Mouse (Mus musculus) heart, embryonic 12.5 days (tissue): ENCODE results near the gene Kif13a. TPM values are rescaled to one million over a fixed set of nuclear protein-coding genes. Genes with fewer than 3 reads are reported as not detected.
A peak's percentile ranks its signal among the peaks of the same experiment; 100 is the strongest.

Experiments
- ATAC-seq: fragments of 200-750 bp; cut with Nextera tagmentation; 2 replicates; pipeline ENCODE4 v1.8.0; 2017; ENCODE audit warnings: moderate TSS enrichment, moderate library complexity; ENCODE audit not compliant: insufficient number of reproducible peaks, low FRiP score
- H3K27ac ChIP-seq: fragments of 300-500 bp; sonication (generic); 2 replicates; pipeline ENCODE4 v1.5.1; 2016; ENCODE audit warnings: mild to moderate bottlenecking, moderate library complexity; ENCODE audit not compliant: poor library complexity, severe bottlenecking
- H3K27me3 ChIP-seq: fragments of 300-500 bp; sonication (generic); replicated peaks from 2 replicates; pipeline ENCODE4 v1.6.1; 2016; ENCODE audit warnings: mild to moderate bottlenecking, moderate library complexity
- H3K36me3 ChIP-seq: fragments of 300-500 bp; sonication (generic); 2 replicates; pipeline ENCODE4 v1.6.1; 2016; ENCODE audit warnings: mild to moderate bottlenecking, moderate library complexity
- H3K4me1 ChIP-seq: fragments of 300-500 bp; sonication (generic); replicated peaks from 2 replicates; pipeline ENCODE4 v1.6.1; 2016; ENCODE audit warnings: mild to moderate bottlenecking
- H3K4me2 ChIP-seq: fragments of 300-500 bp; sonication (generic); 2 replicates; pipeline ENCODE4 v1.6.1; 2016; ENCODE audit warnings: mild to moderate bottlenecking, moderate library complexity
- H3K4me3 ChIP-seq: fragments of 300-500 bp; sonication (generic); 2 replicates; pipeline ENCODE4 v1.5.1; 2016; ENCODE audit warnings: mild to moderate bottlenecking
- H3K9ac ChIP-seq: fragments of 300-500 bp; sonication (generic); 2 replicates; pipeline ENCODE4 v1.6.1; 2016; ENCODE audit warnings: mild to moderate bottlenecking, moderate library complexity
- H3K9me3 ChIP-seq: fragments of 300-500 bp; sonication (generic); replicated peaks from 2 replicates; pipeline ENCODE4 v1.6.1; 2016; ENCODE audit warnings: mild to moderate bottlenecking, moderate library complexity
- WGBS: fragments of 180-500 bp; shearing (Covaris S2); methylation state at CpG from one replicate; pipeline ENCODE4 v1.1.7; 2016; 5-methylcytosine and 5-hydroxymethylcytosine counted together
- polyA plus RNA-seq: library from polyadenylated mRNA; unstranded; fragments of >200 nt; fragmentation: Nextera tagmentation; extraction: Ambion mirVana; gene quantifications from 2 replicates; pipeline ENCODE4 v1.2.1, GENCODE M21; 2016

Kif13a gene
- polyA plus RNA-seq, 1 experiment from 2014 or later, result 56.0 TPM

DNA sequence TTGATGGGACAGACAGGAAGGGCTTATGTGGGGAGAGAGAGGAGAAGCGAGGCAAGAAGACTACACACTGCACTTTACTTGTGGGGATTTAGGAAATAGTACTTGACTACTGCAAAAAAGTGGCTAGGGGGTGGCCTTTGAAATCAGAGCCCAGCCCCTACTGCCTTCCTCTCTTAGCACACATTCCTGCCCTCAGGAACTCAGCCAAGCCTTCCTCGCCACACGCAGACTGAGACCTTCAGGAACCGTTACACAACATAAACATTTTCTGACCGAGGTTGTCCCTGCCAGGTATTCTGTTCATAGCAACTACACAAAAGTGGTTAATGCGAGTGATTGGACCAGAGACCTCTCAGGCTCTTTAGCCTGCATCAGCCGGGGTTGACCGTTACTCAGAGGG, 8.1 kb downstream of the Kif13a start:
- Histone ChIP-seq H3K9me3 (no peaks in the 10 kb centered on the region), H3K27me3 (no peaks in the 10 kb centered on the region), H3K4me1 (peaks cover 73% of the 10 kb centered on the region), H3K9ac (0 out of 2 replicates have a peak overlapping the region, but pooled peaks have one; percentile 39), H3K27ac (peak overlapping the region; percentile 82), H3K36me3 (peaks cover 16% of the 10 kb centered on the region; the same call in 1 of the 2 replicates), H3K4me3 (no peak overlapping the region), H3K4me2 (peak overlapping the region; percentile 22; the same call in 1 of the 2 replicates)
- ATAC-seq, result no peak
- 45% methylated on average over 8 of the region's 8 CpGs for WGBS

DNA sequence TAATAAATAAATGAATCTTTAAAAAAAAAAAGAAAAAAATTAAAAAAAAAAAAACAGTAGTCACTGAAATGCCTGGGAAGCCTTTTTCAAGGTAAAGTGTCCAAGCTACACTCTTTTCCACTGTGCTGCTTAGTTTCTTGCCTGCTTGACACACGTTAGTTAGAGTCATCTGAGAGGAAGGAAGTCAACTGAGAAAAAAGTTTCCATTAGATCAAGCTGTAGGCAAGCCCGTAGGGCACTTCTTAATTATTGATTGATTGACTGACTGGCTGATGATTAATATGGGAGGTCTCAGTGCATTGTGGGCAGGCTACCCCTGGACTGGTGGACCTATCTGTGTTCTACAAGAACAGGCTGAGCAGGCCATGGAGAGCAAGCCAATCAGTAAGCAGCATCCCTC, 9.9 kb downstream of the Kif13a start:
- Histone ChIP-seq H3K27me3 (no peaks in the 10 kb centered on the region), H3K4me1 (peaks cover 70% of the 10 kb centered on the region), H3K9me3 (no peaks in the 10 kb centered on the region), H3K36me3 (peaks cover 7% of the 10 kb centered on the region; the same call in 1 of the 2 replicates), H3K4me3 (no peak overlapping the region), H3K4me2 (no peak overlapping the region), H3K27ac (peak overlapping the region; percentile 82), H3K9ac (no peak overlapping the region)
- 66% methylated on average over 2 of the region's 2 CpGs for WGBS
- no peak for ATAC-seq

DNA sequence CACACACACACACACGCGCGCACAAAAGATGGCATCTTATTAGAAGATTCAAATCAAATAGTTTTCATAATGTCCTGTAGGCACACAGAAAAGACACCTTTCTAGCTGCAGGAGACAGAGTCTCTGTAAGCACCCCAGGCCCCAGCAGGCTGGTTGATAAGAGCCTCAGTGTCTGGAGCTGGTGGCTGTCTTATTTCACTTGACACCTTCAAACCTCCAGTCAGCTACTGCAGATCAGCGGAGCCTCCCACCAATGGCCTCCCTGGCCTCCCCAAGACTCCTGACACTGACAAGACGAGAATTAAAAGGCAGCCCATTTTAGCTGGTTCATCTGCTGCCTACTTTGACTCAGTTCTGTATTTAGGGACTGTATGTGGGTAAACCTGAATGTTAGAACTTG, 11.2 kb downstream of the Kif13a start:
- WGBS, result 14% methylated on average over 5 of the region's 5 CpGs
- ATAC-seq, result peak; percentile 87
- peak overlapping the region; percentile 98 for H3K27ac ChIP-seq
- H3K4me2 ChIP-seq, result peak overlapping the region; percentile 58
- H3K27me3 ChIP-seq, result no peaks in the 10 kb centered on the region
- peaks cover 80% of the 10 kb centered on the region for H3K4me1 ChIP-seq
- H3K4me3 ChIP-seq, result no peak overlapping the region
- no peaks in the 10 kb centered on the region for H3K36me3 ChIP-seq
- H3K9ac ChIP-seq, result peak overlapping the region; percentile 49; the same call in 1 of the 2 replicates
- H3K9me3 ChIP-seq, result no peaks in the 10 kb centered on the region

DNA sequence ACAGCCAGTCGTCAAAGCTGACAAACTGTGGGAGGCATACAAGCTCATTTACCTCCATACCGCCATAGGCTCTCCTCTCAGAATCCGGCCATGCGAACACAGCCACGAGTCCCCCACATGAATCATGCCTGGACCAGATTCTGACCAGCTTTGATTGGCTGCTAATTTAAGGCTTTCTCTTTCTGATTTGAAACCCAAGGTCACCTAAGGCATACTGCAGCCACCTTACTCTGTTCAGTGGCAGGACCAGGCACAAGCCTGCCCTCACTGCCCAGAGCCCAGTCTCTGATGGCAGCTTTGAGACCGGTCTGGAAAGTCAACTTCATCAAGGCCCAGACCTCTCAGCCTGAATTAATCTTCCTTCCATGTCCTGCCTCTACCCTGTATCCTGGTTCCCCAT, 17.7 kb downstream of the Kif13a start:
- Histone ChIP-seq H3K27ac (peak overlapping the region; percentile 84), H3K4me3 (no peak overlapping the region), H3K9ac (peak overlapping the region; percentile 21; the same call in 1 of the 2 replicates), H3K4me2 (peak overlapping the region; percentile 20; the same call in 1 of the 2 replicates), H3K9me3 (no peaks in the 10 kb centered on the region), H3K4me1 (peaks cover 83% of the 10 kb centered on the region), H3K27me3 (no peaks in the 10 kb centered on the region), H3K36me3 (no peaks in the 10 kb centered on the region)
- WGBS, result 56% methylated on average over 6 of the region's 6 CpGs
- ATAC-seq, result no peak

DNA sequence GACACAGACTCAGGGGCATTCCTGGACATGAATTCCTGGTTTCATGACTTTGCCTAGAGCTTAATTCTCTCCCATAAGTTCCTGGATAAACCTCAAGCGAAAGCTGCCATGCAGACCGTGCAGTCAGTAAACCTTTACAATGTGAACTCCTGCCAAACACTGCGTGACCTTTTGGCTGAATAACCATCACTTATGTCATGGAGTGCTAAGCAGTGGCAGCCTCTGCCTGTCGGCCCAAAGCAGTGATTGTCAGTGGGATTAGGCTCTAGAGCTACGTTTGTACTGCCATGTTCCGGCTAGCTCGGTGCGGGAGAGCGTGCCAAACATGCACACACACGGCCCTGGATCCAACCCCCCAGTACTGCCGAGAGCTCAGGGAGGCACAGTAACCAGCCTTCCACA, 18.6 kb downstream of the Kif13a start:
- Histone ChIP-seq H3K4me2 (no peak overlapping the region), H3K27ac (peak overlapping the region; percentile 84), H3K4me3 (no peak overlapping the region), H3K36me3 (no peaks in the 10 kb centered on the region), H3K27me3 (no peaks in the 10 kb centered on the region), H3K9me3 (no peaks in the 10 kb centered on the region), H3K4me1 (peaks cover 77% of the 10 kb centered on the region), H3K9ac (0 out of 2 replicates have a peak overlapping the region, but pooled peaks have one; percentile 8)
- 55% methylated on average over 11 of the region's 11 CpGs for WGBS
- no peak for ATAC-seq

DNA sequence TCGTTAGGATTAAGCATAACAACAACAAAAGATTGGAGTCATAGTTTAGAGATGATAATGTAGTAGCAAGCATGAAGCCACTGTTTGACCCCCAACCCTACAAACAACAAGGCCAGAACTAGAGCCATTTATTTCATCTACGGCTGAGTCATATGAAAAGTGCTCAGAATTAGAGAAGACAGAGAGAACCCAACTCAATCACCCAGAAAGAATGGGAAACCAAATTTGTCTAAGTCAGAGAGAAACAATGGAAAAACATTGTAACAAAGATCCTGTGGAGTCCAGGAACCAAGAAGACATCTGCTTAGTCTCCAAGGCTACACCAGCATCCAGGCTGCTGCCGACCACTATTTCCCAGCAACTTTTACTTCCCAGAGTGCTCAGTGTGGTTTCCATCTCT, 19.7 kb downstream of the Kif13a start:
- ATAC-seq, result no peak
- H3K4me1 ChIP-seq, result peaks cover 82% of the 10 kb centered on the region
- no peak overlapping the region for H3K4me2 ChIP-seq
- H3K27ac ChIP-seq, result peak overlapping the region; percentile 84
- no peaks in the 10 kb centered on the region for H3K27me3 ChIP-seq
- H3K36me3 ChIP-seq, result no peaks in the 10 kb centered on the region
- H3K4me3 ChIP-seq, result no peak overlapping the region
- WGBS, result 68% methylated on average over 3 of the region's 3 CpGs
- H3K9me3 ChIP-seq, result no peaks in the 10 kb centered on the region
- H3K9ac ChIP-seq, result no peak overlapping the region

DNA sequence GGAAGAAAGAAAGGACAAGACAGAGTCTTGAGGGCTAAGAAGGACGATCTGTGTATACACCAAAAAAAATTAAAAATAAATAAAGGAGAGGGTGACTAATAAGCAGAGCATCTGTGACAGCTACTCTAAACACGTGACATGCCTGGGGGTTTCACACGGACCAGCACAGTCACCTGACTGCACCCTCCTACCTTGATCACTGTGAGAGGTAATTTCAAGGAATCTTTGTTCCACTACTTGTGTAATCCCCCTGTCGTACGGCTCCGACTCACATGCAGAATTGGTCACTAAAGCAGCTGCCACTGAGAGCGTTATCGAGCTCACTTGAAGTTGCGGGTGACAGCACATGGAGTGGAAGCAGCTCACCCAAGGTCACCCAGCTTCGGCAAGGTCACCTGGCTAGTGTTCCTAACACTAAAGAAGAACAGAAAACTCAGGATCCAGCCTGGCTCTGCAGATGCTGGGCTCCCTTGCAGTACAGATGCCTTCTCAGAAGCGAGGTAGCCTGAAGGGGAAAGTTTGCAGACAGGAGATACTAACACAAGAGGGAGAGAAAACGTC, 20.6 kb downstream of the Kif13a start:
- Histone ChIP-seq H3K9ac (no peak overlapping the region), H3K4me2 (peak overlapping the region; percentile 37; the same call in 1 of the 2 replicates), H3K27ac (peak overlapping the region; percentile 84), H3K4me1 (peaks cover 83% of the 10 kb centered on the region), H3K4me3 (peak overlapping the region; percentile 1; the same call in 1 of the 2 replicates), H3K27me3 (no peaks in the 10 kb centered on the region), H3K9me3 (no peaks in the 10 kb centered on the region), H3K36me3 (no peaks in the 10 kb centered on the region)
- 0 out of 2 replicates have a peak, but pooled peaks have one; percentile 40 for ATAC-seq
- WGBS, result 39% methylated on average over 12 of the region's 12 CpGs

DNA sequence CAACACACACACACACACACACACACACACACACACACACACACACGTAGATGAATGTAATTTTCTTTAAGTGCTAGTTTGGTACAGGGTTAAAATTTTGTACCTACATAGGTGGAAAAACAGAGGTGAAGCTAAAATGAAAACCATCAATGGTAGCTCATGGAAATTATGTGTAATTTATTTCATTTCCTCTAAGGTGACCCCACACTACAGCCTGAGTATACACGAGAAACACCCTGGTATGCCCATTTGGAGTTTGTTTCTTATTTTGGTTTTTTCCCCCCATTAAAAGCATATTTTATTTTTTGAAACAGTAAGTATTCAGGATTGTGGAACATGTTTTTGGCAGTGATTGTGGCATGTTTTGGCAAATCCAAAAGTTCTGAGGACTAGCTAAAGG, 21.3 kb downstream of the Kif13a start:
- H3K4me1 ChIP-seq, result peaks cover 76% of the 10 kb centered on the region

DNA sequence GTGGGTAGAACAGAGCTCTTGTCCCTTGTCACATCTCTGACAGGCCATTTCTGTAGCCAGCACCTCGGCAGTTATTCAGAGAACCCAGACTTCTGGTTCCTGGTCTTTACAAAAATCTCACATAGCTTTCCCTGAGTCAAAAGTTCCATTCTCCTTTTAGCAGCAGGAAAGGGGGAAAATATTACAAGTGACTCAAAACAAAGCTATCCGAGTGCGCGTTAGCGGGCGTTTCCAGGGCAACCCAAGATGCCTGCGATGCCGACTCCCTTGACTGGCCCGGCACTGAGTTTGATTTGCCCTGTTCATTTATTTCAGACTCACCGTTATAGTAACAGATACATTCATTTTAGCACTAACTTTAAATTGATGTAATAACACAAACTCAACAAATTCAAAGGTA, 21.8 kb downstream of the Kif13a start:
- H3K27ac ChIP-seq, result peak overlapping the region; percentile 84
- no peak overlapping the region for H3K9ac ChIP-seq
- no peaks in the 10 kb centered on the region for H3K27me3 ChIP-seq
- WGBS, result 49% methylated on average over 10 of the region's 10 CpGs
- no peak for ATAC-seq
- peaks cover 4% of the 10 kb centered on the region for H3K36me3 ChIP-seq
- H3K9me3 ChIP-seq, result no peaks in the 10 kb centered on the region
- H3K4me2 ChIP-seq, result no peak overlapping the region
- H3K4me1 ChIP-seq, result peaks cover 71% of the 10 kb centered on the region
- H3K4me3 ChIP-seq, result no peak overlapping the region

More for the DNA sequence above, 21.3 kb downstream of the Kif13a start:
- peak overlapping the region; percentile 84 for H3K27ac ChIP-seq
- H3K27me3 ChIP-seq, result no peaks in the 10 kb centered on the region
- H3K4me3 ChIP-seq, result no peak overlapping the region
- no peak overlapping the region for H3K9ac ChIP-seq
- 82% methylated on average over 2 of the region's 2 CpGs for WGBS
- no peak overlapping the region for H3K4me2 ChIP-seq
- no peaks in the 10 kb centered on the region for H3K36me3 ChIP-seq
- H3K9me3 ChIP-seq, result no peaks in the 10 kb centered on the region
- no peak for ATAC-seq

DNA sequence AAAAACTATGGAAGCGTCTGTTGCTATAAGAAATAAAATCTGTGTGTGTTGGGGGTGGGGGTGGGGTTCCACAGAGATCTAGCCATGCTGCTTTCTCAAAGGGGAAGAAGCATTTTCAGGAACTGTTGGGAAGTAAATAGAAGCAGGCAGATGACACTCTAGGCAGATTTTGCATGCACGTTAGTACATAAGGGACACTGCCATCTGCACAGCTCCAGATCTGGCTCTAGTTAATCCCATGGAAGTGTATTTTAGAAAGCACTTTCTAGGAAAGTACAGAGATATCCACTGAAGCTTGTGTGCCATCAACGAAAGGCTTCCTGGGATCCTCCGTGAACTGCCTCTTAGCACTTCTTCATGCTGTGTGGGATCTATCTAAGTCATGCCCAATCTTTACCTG, 22.6 kb downstream of the Kif13a start:
- Histone ChIP-seq H3K9me3 (peaks cover 4% of the 10 kb centered on the region; the same call in 1 of the 2 replicates), H3K4me3 (no peak overlapping the region), H3K4me2 (no peak overlapping the region), H3K4me1 (peaks cover 65% of the 10 kb centered on the region), H3K27ac (peak overlapping the region; percentile 84), H3K9ac (no peak overlapping the region), H3K36me3 (peaks cover 9% of the 10 kb centered on the region), H3K27me3 (no peaks in the 10 kb centered on the region)
- whole genome bisulfite sequencing, result 76% methylated on average over 4 of the region's 4 CpGs
- no peak for ATAC-seq

DNA sequence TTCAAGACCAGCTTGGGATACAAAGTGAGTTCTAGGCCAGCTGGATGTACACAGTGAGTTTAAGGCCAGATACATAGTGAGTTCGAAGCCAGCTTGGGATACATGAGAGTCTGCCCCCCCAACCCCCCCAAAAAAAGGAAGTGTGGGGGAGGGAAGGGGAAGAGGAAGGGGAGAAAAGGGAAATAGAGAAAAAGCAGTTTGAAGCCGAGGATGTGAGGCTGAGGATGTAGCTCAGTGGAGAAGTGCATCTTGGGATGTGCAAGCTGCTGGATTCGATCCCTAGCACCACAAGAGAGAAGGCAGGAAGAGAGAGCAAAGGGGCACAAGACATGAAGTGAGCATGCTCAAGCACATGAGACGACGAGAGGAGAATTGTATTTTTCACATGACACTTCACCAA, 23.7 kb downstream of the Kif13a start:
- H3K9me3 ChIP-seq, result peaks cover 4% of the 10 kb centered on the region; the same call in 1 of the 2 replicates
- no peak overlapping the region for H3K4me3 ChIP-seq
- H3K27me3 ChIP-seq, result no peaks in the 10 kb centered on the region
- no peak overlapping the region for H3K27ac ChIP-seq
- H3K4me2 ChIP-seq, result no peak overlapping the region
- H3K36me3 ChIP-seq, result peaks cover 12% of the 10 kb centered on the region
- H3K9ac ChIP-seq, result no peak overlapping the region
- peaks cover 57% of the 10 kb centered on the region for H3K4me1 ChIP-seq
- 85% methylated on average over 5 of the region's 5 CpGs for WGBS
- no peak for ATAC-seq
